Mouse (Mus musculus): ENCODE measurements around the gene Lpar3.

Gene Lpar3

DNA sequence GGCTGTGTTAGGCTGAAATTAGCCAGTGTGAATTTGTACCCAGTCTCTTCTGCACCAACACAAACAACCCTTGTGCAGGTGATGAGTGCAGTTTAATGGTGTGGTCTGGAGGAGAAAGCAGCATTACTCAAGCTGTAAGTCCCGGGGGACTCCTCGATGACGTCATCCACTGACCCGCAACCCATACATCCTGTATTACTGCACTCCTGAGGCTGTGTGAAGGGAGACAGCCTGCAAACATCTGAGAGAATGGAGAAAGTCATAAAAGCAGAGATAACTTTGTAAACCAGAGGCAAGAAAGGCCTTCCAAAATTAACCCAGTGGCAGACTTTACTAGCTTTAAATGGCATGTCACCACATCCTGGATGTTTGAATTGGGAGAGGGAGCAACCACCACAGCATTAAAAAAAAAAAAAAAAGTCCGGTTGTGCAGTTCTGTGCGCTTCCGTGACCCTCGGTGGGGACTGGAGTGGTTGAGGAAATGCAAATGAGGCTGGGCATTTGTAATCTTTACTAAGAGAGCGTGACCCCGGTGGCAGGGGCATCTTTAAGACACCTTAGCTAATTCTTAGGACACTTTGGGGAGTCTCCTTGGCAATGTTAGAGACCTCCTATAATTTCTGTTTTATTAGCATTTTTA, 36.8 kb downstream of the Lpar3 start:
- in situ Hi-C loops (cut with MboI, MseI) = no loop called here

DNA sequence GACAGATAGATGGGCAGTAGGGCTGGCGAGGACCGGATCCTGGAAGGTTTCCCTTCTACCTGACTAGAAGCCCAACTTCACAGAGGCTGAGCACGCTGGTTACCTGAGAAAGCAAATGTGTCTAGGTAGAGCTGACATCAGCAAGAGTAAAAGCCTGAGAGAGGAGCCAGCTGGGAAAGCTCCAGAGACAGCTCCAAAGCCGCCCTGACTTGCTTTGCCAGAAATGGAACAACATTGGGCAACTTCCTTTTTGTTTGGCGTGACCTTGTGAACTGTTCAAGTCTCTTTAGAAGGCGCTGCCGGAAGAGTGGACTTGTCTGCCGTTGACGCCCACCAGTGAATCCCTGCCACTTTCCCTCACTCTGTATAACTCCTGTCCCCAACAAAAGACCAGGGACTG, 39.4 kb downstream of the Lpar3 start:
- in situ Hi-C loops (cut with MboI, MseI) = no loop called here

DNA sequence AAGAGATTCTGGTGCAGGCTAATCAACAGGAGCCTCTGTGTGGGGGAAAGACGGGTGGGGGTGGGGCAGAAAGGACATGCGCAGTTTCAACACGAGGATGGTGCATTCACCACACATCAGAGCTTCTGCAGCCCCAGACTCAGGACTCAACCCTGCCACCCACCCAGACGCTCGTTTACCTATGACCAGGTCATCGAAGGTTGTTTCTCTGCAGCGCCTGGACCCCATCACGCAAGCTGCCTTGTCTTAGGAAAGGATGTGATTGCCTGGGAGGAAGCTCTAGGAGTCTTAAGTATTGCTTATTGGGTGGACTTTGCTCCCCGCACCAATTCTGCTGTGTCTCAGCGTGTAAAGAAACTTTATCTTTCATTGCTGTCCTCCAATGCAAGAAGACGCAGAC, 40.1 kb downstream of the Lpar3 start:
- in situ Hi-C loops (cut with MboI, MseI) = no loop called here

DNA sequence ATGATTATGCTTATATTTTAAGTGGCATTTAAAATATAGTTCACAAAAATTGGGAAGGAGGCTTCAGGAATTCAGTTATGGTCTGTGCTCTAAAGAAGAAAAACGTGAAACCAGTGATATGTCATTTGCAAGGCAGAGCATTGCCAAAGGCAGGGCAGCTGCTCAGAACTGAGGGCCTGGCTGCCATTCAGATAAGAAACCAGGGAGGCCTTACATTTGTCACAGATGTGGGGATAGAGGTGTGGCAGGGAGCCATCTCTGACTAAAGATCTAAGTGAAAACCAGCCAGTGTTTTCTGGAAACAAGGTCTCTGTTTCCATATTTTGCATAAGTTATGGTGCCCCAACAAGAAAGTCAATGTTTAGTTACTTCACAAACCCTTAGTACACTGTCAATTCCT, 41.8 kb downstream of the Lpar3 start:
- in situ Hi-C loops (cut with MboI, MseI) = no loop called here

DNA sequence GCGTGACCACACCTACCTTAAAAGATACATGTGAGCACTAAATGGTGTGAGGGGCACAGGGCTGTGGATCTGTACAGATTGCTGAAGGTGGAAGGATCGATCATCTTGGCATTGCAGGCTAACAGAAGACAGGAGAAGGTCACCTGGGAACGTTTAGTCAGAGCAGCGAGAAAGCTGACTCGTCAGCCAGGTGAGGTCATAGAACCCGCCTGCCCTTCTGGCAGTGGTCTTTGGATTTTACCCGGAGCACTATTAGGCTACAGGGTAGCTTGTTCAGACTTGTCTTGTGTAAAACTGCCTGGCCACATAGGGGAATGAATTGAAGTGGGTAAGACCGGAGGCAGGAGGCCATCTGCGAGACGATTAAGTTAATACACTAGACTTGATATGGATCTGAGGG, 43.4 kb downstream of the Lpar3 start:
- in situ Hi-C loops (cut with MboI, MseI) = no loop called here

DNA sequence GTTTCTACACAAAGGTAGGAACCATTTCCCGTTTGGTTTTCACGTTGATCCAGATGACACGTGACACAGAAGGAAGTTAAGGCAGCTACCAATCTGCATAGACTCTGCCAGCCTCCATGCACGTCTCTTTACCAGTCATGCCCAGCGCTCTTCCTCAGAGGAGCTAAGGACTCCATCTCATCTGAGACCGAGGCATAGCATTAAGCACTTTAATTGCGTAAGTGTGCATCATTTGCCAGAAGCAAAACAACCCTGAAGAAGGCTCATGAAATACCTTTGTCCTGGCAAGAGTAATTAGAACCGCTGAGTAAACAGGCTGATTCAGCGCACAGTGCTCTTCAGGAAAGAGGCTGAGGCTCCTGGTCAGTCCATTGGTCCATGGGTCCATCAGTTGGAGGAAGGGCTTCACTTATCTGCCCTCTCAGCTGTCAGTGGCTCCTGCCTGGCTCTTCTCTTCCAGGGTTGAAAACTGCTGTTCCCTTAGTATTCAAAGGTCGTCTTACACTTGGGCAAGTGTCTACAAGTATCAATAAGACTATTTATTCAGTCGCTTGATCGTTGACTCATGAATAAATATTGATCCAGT, 44.9 kb downstream of the Lpar3 start:
- in situ Hi-C loops (cut with MboI, MseI) = no loop called here

DNA sequence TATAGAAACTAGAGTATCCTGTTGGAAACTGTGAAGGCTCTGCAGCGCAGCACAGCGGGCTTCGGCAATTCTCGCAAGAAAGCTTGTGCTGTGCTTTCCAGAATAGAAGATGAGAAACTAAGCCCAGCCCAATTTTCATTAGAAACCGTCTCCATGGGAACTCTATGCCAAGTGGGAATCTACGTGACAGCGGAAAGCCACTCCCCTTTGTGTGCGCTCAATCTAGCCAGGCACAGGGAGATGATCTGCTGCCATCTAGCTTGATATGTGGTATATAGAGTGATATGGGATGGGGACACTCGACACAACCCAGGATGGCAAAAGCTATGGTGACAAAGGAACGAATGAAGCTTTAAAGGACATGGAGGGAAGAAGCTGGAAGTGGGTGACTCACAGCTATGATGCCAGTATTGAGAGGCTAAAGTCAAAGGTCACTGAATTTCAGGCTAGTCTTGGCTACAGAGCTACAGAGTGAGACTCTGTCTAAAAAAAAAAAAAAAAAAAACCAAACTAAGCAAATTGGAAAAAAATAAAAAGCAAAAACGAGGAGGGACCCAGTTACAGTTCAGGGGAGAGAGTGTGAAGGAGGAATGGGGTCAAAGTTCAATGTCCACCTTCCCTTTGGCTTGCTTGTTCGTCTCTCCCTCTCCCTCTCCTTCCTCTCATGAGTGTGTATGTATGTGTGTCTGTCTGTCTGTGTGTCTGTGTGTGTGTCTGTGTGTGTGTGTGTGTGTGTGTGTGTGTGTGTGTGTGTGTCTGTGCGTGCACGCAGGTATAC, 47.5 kb downstream of the Lpar3 start:
- in situ Hi-C loops (cut with MboI, MseI) = no loop called here

DNA sequence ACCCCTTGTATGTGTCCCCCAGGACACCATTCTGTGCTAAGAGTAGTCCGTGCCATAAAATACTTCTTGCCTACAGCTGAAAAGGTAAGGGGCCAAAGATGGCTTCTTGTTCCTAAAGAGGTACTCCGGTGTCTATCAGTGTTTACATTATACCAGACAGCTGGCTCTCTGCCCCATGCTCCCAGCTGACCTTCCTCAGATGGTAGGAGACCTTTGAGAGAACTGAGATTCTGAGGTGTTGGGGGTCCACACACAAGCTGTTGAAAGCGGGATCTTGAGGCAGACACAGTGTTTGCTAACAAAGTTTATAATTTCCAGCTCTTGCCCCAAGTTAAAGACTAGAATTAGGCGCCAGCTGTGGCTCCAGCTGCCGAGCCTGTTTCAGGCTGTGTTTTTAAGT, 53.7 kb downstream of the Lpar3 start:
- in situ Hi-C loops (cut with MboI, MseI) = no loop called here

DNA sequence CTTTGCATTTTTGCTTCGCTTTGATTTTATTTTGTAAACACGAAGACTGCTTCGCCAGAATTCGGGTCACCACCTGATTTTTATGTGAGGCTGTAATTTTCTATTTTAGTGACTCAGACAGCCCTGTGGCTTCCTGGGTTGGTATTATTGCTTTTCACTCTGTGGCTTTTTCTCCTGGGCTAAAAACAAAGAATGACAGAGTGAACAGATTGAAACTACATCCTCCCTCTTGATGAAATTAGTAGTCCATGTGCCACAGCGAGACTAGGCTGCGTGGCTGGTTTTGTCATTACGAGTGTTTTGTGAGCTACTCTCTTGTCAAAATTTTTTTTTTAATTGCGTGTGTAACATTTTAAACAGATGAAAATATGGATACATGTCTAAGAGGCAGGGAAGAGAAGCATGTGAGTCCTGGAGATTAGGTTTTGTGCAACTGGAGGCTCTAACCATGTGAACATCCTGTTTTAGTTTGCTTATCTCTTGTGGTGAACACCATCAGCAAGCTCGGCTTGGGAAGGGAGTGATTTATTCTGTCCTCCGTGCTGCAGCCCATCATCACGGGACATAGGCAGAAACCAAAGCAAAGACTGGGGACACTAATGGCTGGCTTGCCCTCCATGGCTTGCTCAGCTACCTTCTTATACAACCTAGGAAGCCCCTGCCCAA, 54.7 kb downstream of the Lpar3 start:
- in situ Hi-C loops (cut with MboI, MseI) = loop anchor here in 1 of 2 experiments (5.0 kb wide), 1 partner anchor 83 kb away; no protein-coding TSS in a partner anchor

DNA sequence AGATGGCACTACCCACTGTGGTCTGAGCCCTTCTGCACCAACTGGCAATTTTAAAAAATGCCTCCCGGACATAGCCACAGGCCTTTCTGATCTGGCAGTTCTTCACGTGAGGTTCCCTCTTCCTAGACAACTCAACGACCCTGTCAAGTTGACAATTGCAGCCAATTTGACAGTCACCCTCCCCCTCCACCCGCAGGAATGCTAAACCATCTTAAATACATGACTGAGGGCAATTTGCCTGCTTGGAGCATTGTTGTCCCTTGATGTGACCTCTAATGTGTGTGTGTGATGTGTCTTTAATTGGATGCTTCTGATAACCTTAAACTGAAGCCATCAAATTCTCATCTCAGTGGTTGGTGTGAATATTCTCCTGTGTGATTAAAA, 55.3 kb downstream of the Lpar3 start:
- in situ Hi-C loops (cut with MboI, MseI) = loop anchor here in 1 of 2 experiments (5.0 kb wide), 1 partner anchor 84 kb away; no protein-coding TSS in a partner anchor

DNA sequence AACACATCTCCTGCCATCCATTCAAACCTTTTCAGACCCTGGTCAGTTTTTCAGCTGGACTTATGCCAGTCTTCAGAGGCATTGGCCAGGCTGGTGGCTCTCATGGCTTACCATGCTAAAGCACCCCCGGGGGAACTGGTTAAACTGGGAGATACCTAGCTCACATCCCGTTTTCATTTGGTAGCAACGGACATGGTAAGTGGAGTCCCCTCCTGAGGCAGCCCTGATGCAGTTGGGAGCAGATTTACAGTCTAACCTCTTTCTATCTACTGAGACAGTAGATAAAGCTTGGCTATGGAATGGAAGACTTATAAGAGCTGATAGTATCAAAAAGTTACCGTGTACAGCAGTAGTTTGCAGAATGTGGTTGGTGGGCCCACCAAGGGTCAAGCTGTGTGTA, 56.2 kb downstream of the Lpar3 start:
- in situ Hi-C loops (cut with MboI, MseI) = loop anchor here in 1 of 2 experiments (5.0 kb wide), 1 partner anchor 85 kb away; no protein-coding TSS in a partner anchor

DNA sequence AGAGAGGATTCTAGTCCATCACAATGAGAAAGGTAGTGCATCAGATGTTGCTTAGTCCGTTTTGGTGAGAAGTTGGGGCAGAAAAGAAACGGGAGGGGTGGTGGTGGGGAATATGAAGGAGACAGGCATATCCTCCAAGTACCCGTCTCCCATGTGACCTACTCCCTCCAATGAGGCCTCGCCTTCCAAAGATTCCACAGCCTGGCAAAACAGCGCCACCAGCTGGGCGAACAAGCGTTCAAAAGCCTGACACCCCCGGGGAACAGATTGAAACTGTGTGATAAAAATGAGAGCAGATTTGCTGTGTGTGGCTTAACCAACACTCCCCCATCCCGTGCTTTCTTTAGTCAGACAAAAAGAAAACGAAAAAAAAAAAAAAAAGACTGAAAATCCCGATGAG, 56.7 kb downstream of the Lpar3 start:
- in situ Hi-C loops (cut with MboI, MseI) = loop anchor here in 1 of 2 experiments (5.0 kb wide), 1 partner anchor 85 kb away; no protein-coding TSS in a partner anchor

DNA sequence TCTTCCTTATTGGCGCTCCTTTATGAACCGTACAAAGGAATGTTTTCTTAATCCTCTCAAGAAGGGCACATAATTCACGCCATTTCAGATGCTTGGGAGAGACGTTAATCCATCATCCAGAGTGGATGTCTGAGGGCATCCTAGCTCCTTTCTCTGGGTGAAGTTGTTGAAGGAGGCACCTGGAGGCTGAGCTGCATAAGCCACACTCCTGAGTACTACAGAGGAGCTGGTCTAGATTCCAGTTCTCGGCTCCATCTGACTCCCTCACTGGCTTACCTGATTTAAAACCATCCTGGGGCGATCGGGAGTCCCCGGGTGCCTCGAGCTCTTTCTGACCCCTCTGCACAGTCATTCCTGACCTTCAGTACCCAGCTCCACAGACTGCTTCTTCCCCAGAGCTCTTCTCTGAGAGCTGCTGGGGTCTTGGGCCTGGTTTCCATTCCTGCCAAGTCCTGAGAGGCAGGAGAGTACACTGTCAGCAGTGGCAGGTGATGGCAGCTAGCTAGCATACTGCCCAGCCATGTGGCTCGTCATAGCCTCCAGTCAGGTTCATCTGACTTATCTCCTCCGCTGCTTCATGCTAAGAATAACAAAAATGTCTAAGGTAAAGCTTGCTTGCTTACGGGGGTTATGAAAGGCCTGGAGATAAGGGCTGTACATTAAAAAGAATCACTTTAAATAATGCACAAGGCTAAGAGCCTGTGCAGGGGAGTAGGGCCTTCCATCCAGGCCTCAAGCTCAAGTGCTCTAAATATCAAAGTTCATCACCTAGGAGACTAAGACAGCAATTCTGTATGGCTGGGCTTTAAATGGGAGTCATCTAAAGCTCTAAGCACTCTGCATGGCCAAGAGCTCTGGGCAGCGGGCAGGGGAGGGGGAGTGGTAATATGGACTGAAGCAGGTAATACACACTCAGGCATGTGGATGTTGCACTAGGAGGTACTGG, 57.7 kb downstream of the Lpar3 start:
- in situ Hi-C loops (cut with MboI, MseI) = loop anchor here in 1 of 2 experiments (5.0 kb wide), 1 partner anchor 86 kb away; no protein-coding TSS in a partner anchor

DNA sequence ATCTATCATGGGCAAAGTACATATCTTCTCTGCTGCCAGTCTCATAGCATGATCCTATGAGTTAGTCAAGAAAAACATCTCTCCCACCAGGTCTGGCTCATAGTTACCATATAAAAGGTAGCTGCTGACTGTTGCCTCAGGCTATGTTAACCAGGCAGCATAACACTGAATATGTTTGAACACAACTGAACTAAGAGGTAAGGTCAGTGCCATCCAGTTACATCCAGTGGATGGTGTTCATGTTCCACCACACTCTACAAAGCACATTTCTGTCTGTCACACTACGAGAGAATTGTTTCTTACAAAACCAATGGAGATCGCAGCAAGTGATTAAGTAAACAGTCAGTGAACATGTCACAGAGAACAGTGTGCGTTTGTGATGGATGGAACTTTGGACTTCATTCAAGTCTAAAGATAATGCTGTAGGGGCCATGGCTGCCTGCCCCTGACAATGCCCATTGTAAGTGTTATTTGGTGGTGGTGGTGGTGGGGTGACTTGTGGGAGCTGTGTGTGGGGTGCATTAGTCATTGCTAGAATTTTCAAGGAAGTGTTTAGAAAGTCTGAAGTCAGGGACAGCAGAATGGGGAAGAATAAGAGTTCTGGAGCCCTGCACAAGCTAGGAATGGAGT, 63.1 kb downstream of the Lpar3 start:
- in situ Hi-C loops (cut with MboI, MseI) = loop anchor here in 1 of 2 experiments (5.0 kb wide), 1 partner anchor 97 kb away; no protein-coding TSS in a partner anchor

DNA sequence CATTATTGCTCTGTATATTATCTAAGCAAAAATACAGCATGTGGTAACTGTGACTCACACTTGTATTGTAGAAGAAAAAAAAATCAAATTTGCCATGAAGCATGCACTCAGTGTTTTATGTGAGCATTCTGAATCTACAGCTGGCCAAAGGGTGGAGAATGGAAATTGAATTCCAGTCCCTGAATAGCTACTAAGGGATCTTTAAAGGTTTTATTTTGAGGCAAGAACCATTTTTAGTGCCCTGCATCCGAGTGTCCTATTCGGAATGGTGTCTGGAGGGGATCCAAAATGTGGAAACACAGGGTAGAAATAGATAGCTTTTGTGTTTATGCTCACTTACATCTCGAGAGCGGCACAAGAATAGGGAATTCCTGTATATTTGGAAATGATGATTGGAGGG, 65.4 kb downstream of the Lpar3 start:
- in situ Hi-C loops (cut with MboI, MseI) = no loop called here

DNA sequence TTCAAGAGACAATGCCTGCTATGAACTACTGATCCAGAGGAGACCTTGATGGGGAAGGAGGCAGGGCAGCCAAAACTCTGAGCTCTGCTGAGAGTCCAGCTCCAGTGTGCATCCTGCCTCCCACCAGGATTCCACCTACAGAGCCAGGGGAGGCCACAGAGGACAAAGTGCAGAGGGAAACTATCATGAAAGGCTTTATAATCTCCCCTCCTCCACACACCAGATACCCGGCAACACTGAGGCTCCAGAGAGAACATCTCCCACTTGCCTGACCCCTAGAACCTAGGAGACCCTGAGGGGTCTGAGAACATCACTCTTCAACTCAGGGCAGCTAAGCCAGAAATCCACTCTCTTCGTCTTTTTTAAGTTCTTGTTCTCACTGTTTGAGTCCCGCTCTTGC, 71.2 kb downstream of the Lpar3 start:
- in situ Hi-C loops (cut with MboI, MseI) = no loop called here

DNA sequence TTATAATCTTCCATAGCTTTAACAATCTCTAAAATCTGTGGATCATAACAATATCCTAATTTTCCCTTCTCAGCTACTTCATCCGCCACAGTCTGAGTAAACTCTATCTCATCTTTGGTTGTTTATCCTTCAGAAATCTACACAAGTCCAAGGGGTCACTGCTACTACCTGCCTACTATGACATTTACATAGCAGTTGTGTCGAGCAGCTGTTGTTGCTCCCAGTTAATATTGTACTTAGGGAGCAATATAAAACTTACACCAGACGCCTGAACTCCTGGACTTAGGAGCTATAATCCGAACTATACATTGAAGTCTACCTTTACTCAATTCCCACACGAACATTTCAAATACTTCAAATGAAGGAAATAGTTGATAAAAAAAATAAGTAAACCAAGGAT, 71.8 kb downstream of the Lpar3 start:
- in situ Hi-C loops (cut with MboI, MseI) = no loop called here

DNA sequence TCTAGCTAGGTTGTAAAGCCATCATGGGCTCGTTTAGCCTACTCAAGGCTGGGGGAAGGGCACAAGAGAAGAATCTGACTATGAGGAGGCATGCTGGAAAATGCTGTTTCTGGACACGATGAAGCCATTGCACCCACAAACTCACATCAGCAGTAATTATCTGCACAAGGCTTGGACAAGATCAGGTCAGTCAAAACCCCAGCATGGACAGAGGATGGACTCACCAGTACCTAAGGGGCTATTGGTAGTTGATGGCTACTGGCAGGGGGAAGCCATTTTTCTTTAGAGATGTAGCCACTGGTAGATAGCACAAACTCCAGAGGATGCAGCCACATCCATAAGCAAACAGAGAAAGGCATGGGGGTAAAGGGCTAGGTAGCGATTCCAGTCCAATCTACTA, 81.7 kb downstream of the Lpar3 start:
- in situ Hi-C loops (cut with MboI, MseI) = no loop called here

DNA sequence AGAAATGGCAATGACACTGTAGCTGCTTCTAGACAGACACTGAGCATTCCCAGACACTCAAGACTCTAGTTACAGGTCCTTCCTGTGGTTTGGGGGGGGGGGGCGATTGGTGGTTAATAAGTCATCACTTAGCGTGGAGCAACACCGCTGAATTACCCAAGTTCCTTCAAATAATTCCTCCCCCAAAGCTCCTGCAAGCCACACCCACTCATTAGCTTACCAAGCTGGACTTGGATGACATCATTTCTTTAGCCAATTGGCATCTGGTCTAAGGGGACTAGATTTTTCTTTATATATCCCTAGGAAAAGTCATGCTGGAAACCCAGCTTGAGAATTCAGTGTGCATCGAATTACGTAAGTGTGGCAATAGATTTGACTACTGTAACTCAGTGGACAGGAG, 82.4 kb downstream of the Lpar3 start:
- in situ Hi-C loops (cut with MboI, MseI) = no loop called here

Measured in T-helper 17 cell (primary cell).